ENCODE assay signal across 12 mouse cellular contexts in genomic region chr5:72866260-72866905, GRCm38 (mm10). TPM values are rescaled to one million over a fixed set of nuclear protein-coding genes. Genes with fewer than 3 reads are reported as not detected.
A peak's percentile ranks its signal among the peaks of the same experiment; 100 is the strongest.
DNase-seq lines count a peak whose midpoint lies in the region; ATAC-seq and TF ChIP-seq lines count a peak whose summit lies in the region.
"Had no signal": no experiment of that assay in that cellular context is flagged by ENCODE, and none has a peak within 500 bp of the region (broad histone marks: within the 10 kb centered on the region; RNA-seq: fewer than 3 reads in every experiment).

No protein-coding gene starts in this region.

- peak overlapping the region; percentile 89 for H3K4me2 ChIP-seq in liver, postnatal 0 days (ENCODE audit: low read depth, low read length)
- H3K4me2 ChIP-seq: midbrain, embryonic 11.5 days had no signal

- DNase-seq in heart, embryonic 10.5 days (ENCODE audit: low spot score): no peak
- no peak for DNase-seq in heart, adult 8-10 months (ENCODE audit: low spot score)
- DNase-seq in kidney, adult 8-10 months: peak; percentile 28 to 38
- DNase-seq in kidney, postnatal 14 days: no peak
- no peak for DNase-seq in G1E (ENCODE audit: low spot score)
- DNase-seq in liver, postnatal 0 days: no peak
- no peak for DNase-seq in cerebellum, postnatal 14 days
- no peak for DNase-seq in cerebellum, adult 9-11 months
- DNase-seq: adrenal gland, adult 8-10 months; gastrocnemius, adult 2 months had no signal

- H3K27ac ChIP-seq in heart, embryonic 10.5 days: no peak overlapping the region
- H3K27ac ChIP-seq in liver, postnatal 0 days (ENCODE audit: low read depth): peak overlapping the region; percentile 83
- H3K27ac ChIP-seq: forebrain, embryonic 10.5 days; gastrocnemius, adult 2 months had no signal

- H3K9ac ChIP-seq in liver, postnatal 0 days (replicated peaks): no peak overlapping the region

- peaks cover 21% of the 10 kb centered on the region; the same call in 1 of the 2 replicates for H3K4me1 ChIP-seq in heart, embryonic 10.5 days
- peaks cover 74% of the 10 kb centered on the region for H3K4me1 ChIP-seq in G1E (ENCODE audit: insufficient read depth, low read depth, low read length)
- H3K4me1 ChIP-seq in liver, postnatal 0 days (ENCODE audit: insufficient read depth): peaks cover 29% of the 10 kb centered on the region

- TF ChIP-seq EP300 in liver, postnatal 0 days (IDR thresholded peaks at IDR 0.05; ENCODE audit: low read depth): no peak

- H3K27me3 ChIP-seq in heart, embryonic 10.5 days (ENCODE audit: insufficient read depth, poor library complexity, severe bottlenecking): peaks cover 13% of the 10 kb centered on the region
- peaks cover 31% of the 10 kb centered on the region for H3K27me3 ChIP-seq in G1E (ENCODE audit: insufficient read depth, low read length)
- H3K27me3 ChIP-seq in liver, postnatal 0 days (ENCODE audit: insufficient read depth, low read length): no peaks in the 10 kb centered on the region

- 55% methylated on average over 6 of the region's 6 CpGs for WGBS in heart, embryonic 10.5 days
- 52% methylated on average over 6 of the region's 6 CpGs for WGBS in liver, postnatal 0 days (ENCODE audit: insufficient replicate concordance)

- no peaks in the 10 kb centered on the region for H3K9me3 ChIP-seq in heart, embryonic 10.5 days
- H3K9me3 ChIP-seq in G1E (replicated peaks): peaks cover 4% of the 10 kb centered on the region
- H3K9me3 ChIP-seq in liver, postnatal 0 days (ENCODE audit: low read length): no peaks in the 10 kb centered on the region
- H3K9me3 ChIP-seq: forebrain, embryonic 10.5 days had no signal

- TF ChIP-seq CTCF in G1E (IDR thresholded peaks at IDR 0.05; ENCODE audit: low read depth, low read length): no peak
- TF ChIP-seq CTCF in liver, postnatal 0 days (IDR thresholded peaks at IDR 0.05; ENCODE audit: low read depth): no peak

- H3K4me3 ChIP-seq in heart, embryonic 10.5 days: peak overlapping the region; percentile 71; the same call in 1 of the 2 replicates
- H3K4me3 ChIP-seq in G1E (ENCODE audit: low read depth, low read length): peak overlapping the region; percentile 0; the same call in 1 of the 2 replicates
- H3K4me3 ChIP-seq in liver, postnatal 0 days (ENCODE audit: low read depth, low read length): 0 out of 2 replicates have a peak overlapping the region, but pooled peaks have one; percentile 2
- H3K4me3 ChIP-seq: forebrain, embryonic 10.5 days had no signal

- no peak for ATAC-seq in G1E (ENCODE audit: extremely low read depth, insufficient number of reproducible peaks, low FRiP score, poor library complexity, severe bottlenecking)
- no peak for ATAC-seq in liver, postnatal 0 days

- no peaks in the 10 kb centered on the region for H3K36me3 ChIP-seq in heart, embryonic 10.5 days
- peaks cover 14% of the 10 kb centered on the region for H3K36me3 ChIP-seq in G1E (replicated peaks)
- no peaks in the 10 kb centered on the region for H3K36me3 ChIP-seq in liver, postnatal 0 days (replicated peaks; ENCODE audit: insufficient read depth, low read length)
- H3K36me3 ChIP-seq: forebrain, embryonic 10.5 days had no signal

RNA-seq across cellular contexts. Expression of gene Tec, which starts 1.9 kb away (rescaled TPM):
- polyA plus RNA-seq in heart, embryonic 10.5 days (2016; fragmentation: Nextera tagmentation; extraction: Ambion mirVana): 7.5 and 12.1 TPM in 2 replicates
- 10 to 100 TPM; 13.2 to 14.5 (median 13.5) TPM for total RNA-seq in heart, adult 8-10 months (2022)
- 45.3 and 45.7 TPM in 2 replicates for total RNA-seq in G1E (2014; fragmentation: Nextera tagmentation)
- total RNA-seq in G1E (2017): 77.1 and 91.6 TPM in 2 replicates
- polyA plus RNA-seq in G1E (2012): 2.4 and 2.9 TPM in 2 replicates
- polyA plus RNA-seq in liver, postnatal 0 days (2015; fragmentation: Nextera tagmentation; extraction: Ambion mirVana): 7.5 and 9.2 TPM in 2 replicates

RNA-seq across cellular contexts. Expression of gene Slain2, which starts 47.7 kb away (rescaled TPM):
- 18.1 and 21.0 TPM in 2 replicates for polyA plus RNA-seq in heart, embryonic 10.5 days (2016; fragmentation: Nextera tagmentation; extraction: Ambion mirVana)
- 100 to 1,000 TPM; 140 to 190 (median 176) TPM for total RNA-seq in heart, adult 8-10 months (2022)
- total RNA-seq in G1E (2014; fragmentation: Nextera tagmentation) (42.4 and 66.4 TPM in 2 replicates), G1E (2017) (26.2 and 30.4 TPM in 2 replicates)
- 7.7 and 9.2 TPM in 2 replicates for polyA plus RNA-seq in G1E (2012)
- 4.2 and 5.5 TPM in 2 replicates for polyA plus RNA-seq in liver, postnatal 0 days (2015; fragmentation: Nextera tagmentation; extraction: Ambion mirVana)

Comparison
In these comparisons a context has a peak if more than half of its experiments do, and no peak if none do; other contexts are left out.
1. DNase-seq: peak in kidney, adult 8-10 months (2 of 2); none in heart, embryonic 10.5 days (single experiment), heart, adult 8-10 months (single experiment), kidney, postnatal 14 days (single experiment), G1E (single experiment), liver, postnatal 0 days (single experiment), cerebellum, postnatal 14 days (0 of 2) and cerebellum, adult 9-11 months (single experiment).
2. H3K4me3 ChIP-seq: peak in every context shown above with its lines; median percentile 71 in heart, embryonic 10.5 days; 2 in liver, postnatal 0 days; 0 in G1E.